In genomic region chr13:57626434-57626833, GRCm38 (mm10) we compare ENCODE assay signal across 21 mouse cellular contexts.
A peak's percentile ranks its signal among the peaks of the same experiment; 100 is the strongest.
DNase-seq lines count a peak whose midpoint lies in the region; ATAC-seq and TF ChIP-seq lines count a peak whose summit lies in the region.
"Had no signal": no experiment of that assay in that cellular context is flagged by ENCODE, and none has a peak within 500 bp of the region (broad histone marks: within the 10 kb centered on the region; RNA-seq: fewer than 3 reads in every experiment).

No protein-coding gene starts in this region.

- DNase-seq in adrenal gland, postnatal 10 days = peak; percentile 51
- DNase-seq in adrenal gland, postnatal 4 days (ENCODE audit: low spot score in 2 of 2) = no peak
- DNase-seq in layer of hippocampus, adult 9-11 months = peak; percentile 39
- DNase-seq in layer of hippocampus, postnatal 10 days (ENCODE audit: low spot score in 2 of 2) = no peak
- peak; percentile 11 for DNase-seq in limb, embryonic 14.5 days (ENCODE audit: low spot score)
- no peak for DNase-seq in urinary bladder, postnatal 4 days (ENCODE audit: low spot score in 2 of 2)
- DNase-seq: cerebellum, adult 9-11 months; gastrocnemius, postnatal 14 days; heart, adult 18-20 months; heart, postnatal 36 days; kidney, adult 11 months; liver; liver, postnatal 0 days; midbrain, embryonic 14.5 days; thymus, postnatal 25 days had no signal

- no peak overlapping the region for H3K4me3 ChIP-seq in neural tube, embryonic 14.5 days (ENCODE audit: low read depth, low read length)
- no peak overlapping the region for H3K4me3 ChIP-seq in neural tube, embryonic 15.5 days (replicated peaks)
- H3K4me3 ChIP-seq in limb, embryonic 14.5 days (replicated peaks; ENCODE audit: low read length) = no peak overlapping the region
- H3K4me3 ChIP-seq: embryonic facial prominence, embryonic 12.5 days had no signal

- no peaks in the 10 kb centered on the region for H3K36me3 ChIP-seq in neural tube, embryonic 14.5 days (ENCODE audit: control insufficient read depth, insufficient read depth, low read length)
- no peaks in the 10 kb centered on the region for H3K36me3 ChIP-seq in neural tube, embryonic 15.5 days
- no peaks in the 10 kb centered on the region for H3K36me3 ChIP-seq in limb, embryonic 14.5 days (ENCODE audit: control insufficient read depth, insufficient read depth, low read length)
- H3K36me3 ChIP-seq: embryonic facial prominence, embryonic 12.5 days had no signal

- H3K9ac ChIP-seq in neural tube, embryonic 14.5 days (replicated peaks; ENCODE audit: low read depth, low read length) = no peak overlapping the region
- H3K9ac ChIP-seq in neural tube, embryonic 15.5 days (replicated peaks) = no peak overlapping the region
- H3K9ac ChIP-seq in limb, embryonic 14.5 days (ENCODE audit: low read depth, low read length, severe bottlenecking) = no peak overlapping the region
- H3K9ac ChIP-seq: embryonic facial prominence, embryonic 12.5 days; liver, postnatal 0 days had no signal

- H3K27ac ChIP-seq in neural tube, embryonic 14.5 days (ENCODE audit: low read depth, low read length) = peak overlapping the region; percentile 23; the same call in 1 of the 2 replicates
- no peak overlapping the region for H3K27ac ChIP-seq in neural tube, embryonic 15.5 days (replicated peaks)
- no peak overlapping the region for H3K27ac ChIP-seq in limb, embryonic 14.5 days (replicated peaks; ENCODE audit: low read depth, low read length)
- H3K27ac ChIP-seq: embryonic facial prominence, embryonic 12.5 days; hindbrain, postnatal 0 days had no signal

- no peaks in the 10 kb centered on the region for H3K9me3 ChIP-seq in neural tube, embryonic 14.5 days (ENCODE audit: control insufficient read depth, low read length)
- no peaks in the 10 kb centered on the region for H3K9me3 ChIP-seq in neural tube, embryonic 15.5 days (replicated peaks)
- no peaks in the 10 kb centered on the region for H3K9me3 ChIP-seq in limb, embryonic 14.5 days (ENCODE audit: control insufficient read depth, low read length)
- H3K9me3 ChIP-seq: embryonic facial prominence, embryonic 12.5 days had no signal

- H3K4me2 ChIP-seq in neural tube, embryonic 14.5 days (ENCODE audit: low read depth, low read length) = no peak overlapping the region
- H3K4me2 ChIP-seq in neural tube, embryonic 15.5 days = no peak overlapping the region
- no peak overlapping the region for H3K4me2 ChIP-seq in limb, embryonic 14.5 days (replicated peaks; ENCODE audit: low read depth, low read length, severe bottlenecking)
- H3K4me2 ChIP-seq: embryonic facial prominence, embryonic 12.5 days had no signal

- no peaks in the 10 kb centered on the region for H3K27me3 ChIP-seq in neural tube, embryonic 14.5 days (ENCODE audit: control insufficient read depth, insufficient read depth, low read length)
- H3K27me3 ChIP-seq in neural tube, embryonic 15.5 days (replicated peaks) = no peaks in the 10 kb centered on the region
- H3K27me3 ChIP-seq in limb, embryonic 14.5 days (ENCODE audit: control insufficient read depth, insufficient read depth, low read length) = no peaks in the 10 kb centered on the region
- H3K27me3 ChIP-seq: embryonic facial prominence, embryonic 12.5 days; Patski had no signal

- ATAC-seq in neural tube, embryonic 14.5 days (ENCODE audit: low read depth) = no peak
- no peak for ATAC-seq in neural tube, embryonic 15.5 days (ENCODE audit: low FRiP score)
- ATAC-seq in limb, embryonic 14.5 days (ENCODE audit: low FRiP score, low read depth) = no peak
- ATAC-seq: CD4-positive, CD25-positive, alpha-beta regulatory T cell, adult 4 months; hindbrain, postnatal 0 days; liver, postnatal 0 days; Patski had no signal

- WGBS in neural tube, embryonic 14.5 days = 66% methylated on average over 9 of the region's 9 CpGs
- WGBS in neural tube, embryonic 15.5 days = 55% methylated on average over 9 of the region's 9 CpGs
- 65% methylated on average over 9 of the region's 9 CpGs for WGBS in limb, embryonic 14.5 days

- no peak for TF ChIP-seq POLR2A in limb, embryonic 14.5 days (IDR thresholded peaks at IDR 0.05; ENCODE audit: borderline replicate concordance, extremely low read depth, insufficient read depth, insufficient read length)

- no peaks in the 10 kb centered on the region for H3K4me1 ChIP-seq in neural tube, embryonic 14.5 days (ENCODE audit: control insufficient read depth, insufficient read depth, low read length)
- H3K4me1 ChIP-seq in neural tube, embryonic 15.5 days = 0 out of 2 replicates have a peak, but pooled peaks cover 5% of the 10 kb centered on the region
- no peaks in the 10 kb centered on the region for H3K4me1 ChIP-seq in limb, embryonic 14.5 days (ENCODE audit: control insufficient read depth, insufficient read depth, low read length)
- H3K4me1 ChIP-seq: embryonic facial prominence, embryonic 12.5 days had no signal

Comparison
In these comparisons a context has a peak if more than half of its experiments do, and no peak if none do; other contexts are left out.
1. DNase-seq: peak in adrenal gland, postnatal 10 days (single experiment), layer of hippocampus, adult 9-11 months (single experiment) and limb, embryonic 14.5 days (single experiment); none in adrenal gland, postnatal 4 days (0 of 2), layer of hippocampus, postnatal 10 days (0 of 2) and urinary bladder, postnatal 4 days (0 of 2).